Mouse (Mus musculus): Measurements from ENCODE around the gene Gipc2.

- no peak for TF ChIP-seq CTCF (IDR thresholded peaks at IDR 0.05; ENCODE audit: low read depth, low read length)
- no peak for TF ChIP-seq EP300 (IDR thresholded peaks at IDR 0.05; ENCODE audit: insufficient read depth, low read depth, low read length)
- no peak for TF ChIP-seq POLR2A (IDR thresholded peaks at IDR 0.05; ENCODE audit: insufficient read depth, low read length)
These were observed 18.8 kb downstream of the Gipc2 start for GRCm38 (mm10) chr3:152147085-152147831.
